Mouse (Mus musculus) liver, embryonic 14.5 days (tissue): ENCODE measurements around the gene Junb.
A peak's percentile ranks its signal among the peaks of the same experiment; 100 is the strongest.

Source experiments
- CTCF ChIP-seq: IDR thresholded peaks from 2 replicates; pipeline ENCODE4 v1.5.1; 2016; ENCODE audit warnings: antibody characterized with exemption, low read depth, control low read depth
- EP300 ChIP-seq: IDR thresholded peaks from 2 replicates; pipeline ENCODE4 v1.6.1; 2016; ENCODE audit warnings: antibody characterized with exemption, low read depth

- TF ChIP-seq CTCF (no peak), EP300 (peak; percentile 94)
These were observed 7.6 kb downstream of the Junb start for GRCm38 (mm10) chr8:84970913-84971312.
